Mouse (Mus musculus): ENCODE measurements around the gene Lmna. TPM values are rescaled to one million over a fixed set of nuclear protein-coding genes. Genes with fewer than 3 reads are reported as not detected.

Lmna gene
- total and polyA plus RNA-seq, 3 experiments = 128 to 388 (median 302) TPM

DNA sequence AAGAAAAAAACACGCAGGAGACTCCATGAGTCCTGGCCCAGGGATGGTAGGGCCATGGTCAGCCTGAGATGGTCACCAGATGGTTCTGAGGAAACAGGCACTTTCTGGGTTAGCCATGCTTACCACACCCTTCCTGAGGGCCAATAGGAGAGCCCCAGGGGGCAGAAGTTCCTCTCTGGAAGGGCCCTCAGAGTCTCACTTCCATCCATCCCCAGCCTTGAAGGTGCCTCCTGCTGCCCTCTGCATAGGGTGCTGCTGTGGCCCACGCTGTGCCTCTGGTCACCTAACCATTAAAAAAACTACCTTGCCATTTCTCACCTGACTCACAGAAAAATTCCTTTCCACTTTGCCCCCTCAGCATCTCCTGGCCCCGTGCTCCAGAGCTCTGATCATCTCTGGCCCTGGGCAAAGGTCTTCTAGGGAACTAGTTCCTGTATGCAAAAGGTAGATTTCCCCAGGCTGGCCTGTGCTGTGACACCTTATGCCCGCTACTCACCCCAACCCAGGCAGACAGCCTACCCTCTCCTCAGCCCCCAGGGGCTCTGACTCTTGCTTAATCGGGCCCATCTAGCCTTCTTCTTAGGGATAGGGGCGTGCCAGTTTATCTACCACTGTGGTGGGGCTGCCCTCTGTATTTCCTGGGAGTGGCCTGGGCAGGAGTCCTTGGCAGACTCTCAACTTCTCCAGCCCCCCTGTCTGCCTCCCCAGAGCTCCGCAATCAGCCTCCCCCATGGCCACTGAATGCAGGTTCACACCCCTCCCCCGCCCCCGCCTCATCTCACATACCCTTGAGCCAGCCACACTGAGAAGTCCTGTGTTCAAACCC lies 54.8 kb downstream of the Lmna start:
- peak; percentile 70; the same call in 1 of the 2 replicates for TF ChIP-seq MAFK (IDR thresholded peaks at IDR 0.05; ENCODE audit: borderline replicate concordance, low read depth, low read length)
- TF ChIP-seq POLR2A (IDR thresholded peaks at IDR 0.05; ENCODE audit: control insufficient read depth in 1 of 2, insufficient read depth in 1 of 2, low read depth in 1 of 2, low read length in 2 of 2, poor library complexity in 1 of 2) = peak; percentile 59 to 64; a peak in 2 of 4 replicates
- TF ChIP-seq SMC3 (IDR thresholded peaks at IDR 0.05; ENCODE audit: low read depth, low read length) = no peak
- peak; percentile 96 for TF ChIP-seq MAZ (IDR thresholded peaks at IDR 0.05; ENCODE audit: low read depth, low read length)
- peak; percentile 69; the same call in 1 of the 2 replicates for TF ChIP-seq ZMIZ1 (IDR thresholded peaks at IDR 0.05; ENCODE audit: low read depth, low read length)
- no peak; the same call in 1 of the 2 replicates for TF ChIP-seq CHD1 (IDR thresholded peaks at IDR 0.05; ENCODE audit: low read depth, low read length)
- peak; percentile 79; the same call in 1 of the 2 replicates for TF ChIP-seq UBTF (IDR thresholded peaks at IDR 0.05; ENCODE audit: borderline replicate concordance, insufficient read depth, low read depth, low read length)
- no peak for TF ChIP-seq JUND (IDR thresholded peaks at IDR 0.05; ENCODE audit: low read depth, low read length)
- peak; percentile 67 for TF ChIP-seq NELFE (IDR thresholded peaks at IDR 0.05; ENCODE audit: low read depth, low read length)
- TF ChIP-seq KAT2A (conservative IDR thresholded peaks at IDR 0.05; ENCODE audit: low read depth, low read length) = no peak; the same call in 1 of the 2 replicates
- no peak for TF ChIP-seq POLR2AphosphoS5 (IDR thresholded peaks at IDR 0.05; ENCODE audit: borderline replicate concordance, low read depth, low read length)
- TF ChIP-seq USF2 (IDR thresholded peaks at IDR 0.05; ENCODE audit: borderline replicate concordance in 1 of 2, insufficient read depth in 1 of 2, low read depth in 1 of 2, low read length in 2 of 2) = no peak
- peak; percentile 81 to 83 for TF ChIP-seq EP300 (IDR thresholded peaks at IDR 0.05; ENCODE audit: low read depth in 1 of 2, low read length in 2 of 2)
- TF ChIP-seq TCF12 (IDR thresholded peaks at IDR 0.05; ENCODE audit: low read depth, low read length) = peak; percentile 54
- TF ChIP-seq SIN3A (IDR thresholded peaks at IDR 0.05; ENCODE audit: low read length) = peak; percentile 85
- TF ChIP-seq HCFC1 (IDR thresholded peaks at IDR 0.05; ENCODE audit: low read depth, low read length) = peak; percentile 67
- peak; percentile 85 for TF ChIP-seq RCOR1 (IDR thresholded peaks at IDR 0.05; ENCODE audit: low read depth, low read length)
- TF ChIP-seq TBP (IDR thresholded peaks at IDR 0.05; ENCODE audit: low read depth, low read length) = 0 out of 2 replicates have a peak, but pooled peaks have one; percentile 12
- TF ChIP-seq E2F4 (IDR thresholded peaks at IDR 0.05; ENCODE audit: borderline replicate concordance, low read depth, low read length) = no peak
- TF ChIP-seq CHD2 (IDR thresholded peaks at IDR 0.05; ENCODE audit: low read length) = peak; percentile 30
- TF ChIP-seq ELF1 (IDR thresholded peaks at IDR 0.05; ENCODE audit: low read depth, low read length) = peak; percentile 35; the same call in 1 of the 2 replicates
- no peak for TF ChIP-seq ZNF384 (IDR thresholded peaks at IDR 0.05; ENCODE audit: low read depth, low read length)
- TF ChIP-seq TAL1 (IDR thresholded peaks at IDR 0.05; ENCODE audit: low read length) = no peak
- 0 out of 2 replicates have a peak, but pooled peaks have one; percentile 12 for TF ChIP-seq NRF1 (IDR thresholded peaks at IDR 0.05; ENCODE audit: insufficient read depth, low read depth, low read length, poor library complexity, severe bottlenecking)
- 0 out of 2 replicates have a peak, but pooled peaks have one; percentile 13 for TF ChIP-seq ZC3H11A (IDR thresholded peaks at IDR 0.05; ENCODE audit: low read depth, low read length)
- TF ChIP-seq BHLHE40 (IDR thresholded peaks at IDR 0.05; ENCODE audit: borderline replicate concordance, low read depth, low read length) = peak; percentile 63
- no peak for TF ChIP-seq ZKSCAN1 (IDR thresholded peaks at IDR 0.05; ENCODE audit: low read depth, low read length)
- TF ChIP-seq MXI1 (IDR thresholded peaks at IDR 0.05; ENCODE audit: low read depth, low read length) = peak; percentile 61
- TF ChIP-seq MYC (IDR thresholded peaks at IDR 0.05; ENCODE audit: low read depth, low read length) = 0 out of 2 replicates have a peak, but pooled peaks have one; percentile 27
- TF ChIP-seq ETS1 (IDR thresholded peaks at IDR 0.05; ENCODE audit: low read depth, low read length) = peak; percentile 77; the same call in 1 of the 2 replicates
- TF ChIP-seq MAX (IDR thresholded peaks at IDR 0.05; ENCODE audit: low read length) = peak; percentile 47; the same call in 1 of the 2 replicates
- TF ChIP-seq CTCF (IDR thresholded peaks at IDR 0.05 in 2 of 3, conservative IDR thresholded peaks at IDR 0.05 in 1 of 3; ENCODE audit: control insufficient read depth in 1 of 3, insufficient read depth in 1 of 3, low read depth in 2 of 3, low read length in 3 of 3, poor library complexity in 1 of 3, severe bottlenecking in 1 of 3) = no peak
- peak; percentile 86 for TF ChIP-seq GATA1 (IDR thresholded peaks at IDR 0.05; ENCODE audit: low read depth, low read length)
- Histone ChIP-seq H3K4me1 (ENCODE audit: control insufficient read depth in 1 of 2, insufficient read depth in 2 of 2, low read length in 2 of 2) (peaks cover 20 to 47% of the 10 kb centered on the region in 2 experiments), H3K9ac (ENCODE audit: control insufficient read depth, low read depth, low read length, poor library complexity, severe bottlenecking) (peak overlapping the region; percentile 78), H3K27me3 (ENCODE audit: control insufficient read depth in 1 of 2, insufficient read depth in 2 of 2, low read length in 2 of 2) (no peaks in the 10 kb centered on the region), H3K9me3 (replicated peaks; ENCODE audit: insufficient read depth, low read length) (no peaks in the 10 kb centered on the region), H3K4me3 (ENCODE audit: control insufficient read depth in 1 of 2, insufficient read depth in 1 of 2, low read depth in 2 of 2, low read length in 2 of 2) (peak overlapping the region; percentile 40 to 48), H3K36me3 (ENCODE audit: control insufficient read depth in 1 of 2, insufficient read depth in 2 of 2, low read length in 2 of 2) (peaks cover 0 to 40% of the 10 kb centered on the region in 2 experiments; a peak in 2 of 4 replicates), H3K27ac (ENCODE audit: control insufficient read depth, low read depth, low read length) (peak overlapping the region; percentile 89), H3K79me2 (ENCODE audit: control insufficient read depth, insufficient read depth, low read length, poor library complexity) (no peaks in the 10 kb centered on the region)
- peak; percentile 88 for DNase-seq (ENCODE audit: low read depth, low spot score)

Data from MEL (cell line).